Mouse (Mus musculus) lung, postnatal 0 days (tissue): ENCODE data around the gene Gpd1.

Experiments
- CTCF ChIP-seq: IDR thresholded peaks from 2 replicates; pipeline ENCODE4 v1.5.1; 2016; ENCODE audit warnings: antibody characterized with exemption, mild to moderate bottlenecking
- EP300 ChIP-seq: IDR thresholded peaks from 2 replicates; pipeline ENCODE4 v1.6.1; 2016; ENCODE audit warnings: antibody characterized with exemption, mild to moderate bottlenecking, control low read depth

DNA sequence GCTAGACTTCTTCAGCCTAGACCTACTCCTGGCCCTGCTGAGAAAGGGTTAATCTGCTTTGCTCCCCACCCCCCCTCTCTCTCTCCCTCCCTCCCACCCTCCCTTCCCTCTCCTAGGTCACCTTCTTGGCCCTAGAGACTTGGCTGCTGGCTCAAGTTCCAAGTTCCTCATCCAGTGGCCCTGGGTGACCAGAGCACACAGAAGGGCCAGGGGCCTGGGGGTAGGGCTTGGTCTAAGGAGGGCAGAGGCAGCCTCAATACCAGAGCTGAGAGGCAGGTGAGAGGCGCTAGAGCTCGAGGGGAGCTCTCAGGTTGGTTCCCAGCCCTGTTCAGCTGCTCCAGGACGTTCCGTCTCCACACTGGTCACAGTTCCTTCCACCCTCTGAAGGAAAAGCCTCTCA is 26.4 kb upstream of the Gpd1 start:
- TF ChIP-seq CTCF, result no peak
- no peak for TF ChIP-seq EP300
